Mouse (Mus musculus) A20 (cell line): ENCODE results near the gene Slc44a2.

Experiments used
- DNase-seq: peaks from one replicate; pipeline ENCODE4 v3.0.0-alpha.2; 2011; ENCODE audit warnings: low read depth, low spot score

Slc44a2 gene

DNA sequence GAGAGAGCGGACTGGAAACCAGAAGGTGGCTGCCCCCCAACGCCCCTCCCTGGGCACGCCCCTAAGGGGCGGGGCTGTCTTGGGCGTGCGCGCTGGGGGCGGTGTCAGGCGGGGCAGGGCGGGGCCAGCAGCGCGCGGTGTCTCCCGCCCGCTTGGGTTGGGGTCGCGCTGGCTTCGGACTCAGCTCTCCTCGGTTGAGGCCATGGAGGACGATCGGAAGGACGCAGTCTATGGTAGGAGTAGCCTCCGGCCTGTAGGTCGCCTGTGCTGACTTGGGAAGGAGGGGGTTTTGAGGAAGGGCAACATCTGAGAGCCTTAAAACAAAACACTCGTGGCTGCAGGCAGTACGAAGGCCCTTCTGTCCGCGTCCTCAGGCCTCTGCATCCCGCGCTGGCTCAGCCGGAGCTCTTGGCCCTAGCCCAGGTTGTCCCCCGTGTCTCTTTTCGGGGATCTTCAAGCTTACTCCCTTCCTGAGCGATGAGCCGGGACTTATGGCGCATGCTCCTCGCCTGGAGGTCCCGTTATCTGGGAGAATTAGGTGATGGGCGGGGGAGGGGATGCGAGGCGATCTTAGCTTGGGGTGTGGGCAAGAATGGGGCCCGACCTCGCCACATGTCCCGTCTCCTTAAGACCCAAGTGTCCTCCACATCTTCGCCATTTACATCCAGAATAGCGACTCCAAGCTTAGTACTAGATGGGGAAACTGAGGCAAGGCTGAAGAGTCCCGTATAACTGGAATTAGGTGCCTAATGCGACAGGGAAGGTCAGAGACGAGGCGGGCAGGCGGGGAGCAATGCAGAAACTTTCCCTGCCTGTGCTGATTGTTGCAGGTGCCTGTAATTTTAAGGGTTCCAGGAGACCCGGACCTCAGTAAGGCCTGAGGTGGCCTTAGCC, at the start of gene Slc44a2:
TSS of gene Slc44a2 (plus strand) at position 80 of the 894 bp plus-strand sequence.
- DNase-seq: peak; percentile 82

DNA sequence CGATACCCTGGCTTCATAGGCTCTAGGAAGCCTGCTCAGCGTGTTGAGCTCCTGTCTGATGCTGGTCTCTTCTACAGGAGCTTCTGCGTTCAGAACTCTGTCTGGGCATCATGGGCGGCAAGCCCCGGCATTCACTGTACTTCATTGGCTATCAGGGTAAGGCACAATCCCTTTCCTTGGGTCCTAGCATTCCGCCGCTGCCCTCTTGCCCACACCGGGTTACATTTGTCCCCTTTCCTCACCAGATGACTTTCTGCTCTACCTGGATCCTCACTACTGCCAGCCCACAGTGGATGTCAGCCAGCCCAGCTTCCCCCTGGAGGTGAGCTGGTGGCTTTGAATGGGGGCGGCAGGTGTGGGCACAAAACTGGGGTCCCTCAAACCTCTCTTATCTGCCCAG, 48.1 kb upstream of the Slc44a2 start:
- no peak for DNase-seq

DNA sequence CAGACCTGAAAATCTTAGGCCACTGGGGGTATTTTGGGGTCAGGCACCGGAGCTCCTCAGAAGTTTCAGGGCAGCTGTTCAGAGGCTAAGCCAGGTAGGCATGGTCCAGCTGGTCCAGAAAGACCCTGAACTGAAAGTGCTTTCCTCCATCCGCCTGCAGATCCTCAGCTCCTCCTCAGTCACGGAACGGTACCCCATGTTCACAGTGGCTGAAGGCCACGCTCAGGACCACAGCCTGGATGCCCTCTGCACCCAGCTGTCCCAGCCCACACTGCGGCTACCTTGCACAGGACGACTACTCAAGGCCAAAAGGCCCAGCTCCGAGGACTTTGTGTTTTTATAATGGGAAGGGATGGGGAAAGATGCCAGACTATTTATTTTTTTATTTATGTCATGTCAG, 47.4 kb upstream of the Slc44a2 start:
- no peak for DNase-seq

DNA sequence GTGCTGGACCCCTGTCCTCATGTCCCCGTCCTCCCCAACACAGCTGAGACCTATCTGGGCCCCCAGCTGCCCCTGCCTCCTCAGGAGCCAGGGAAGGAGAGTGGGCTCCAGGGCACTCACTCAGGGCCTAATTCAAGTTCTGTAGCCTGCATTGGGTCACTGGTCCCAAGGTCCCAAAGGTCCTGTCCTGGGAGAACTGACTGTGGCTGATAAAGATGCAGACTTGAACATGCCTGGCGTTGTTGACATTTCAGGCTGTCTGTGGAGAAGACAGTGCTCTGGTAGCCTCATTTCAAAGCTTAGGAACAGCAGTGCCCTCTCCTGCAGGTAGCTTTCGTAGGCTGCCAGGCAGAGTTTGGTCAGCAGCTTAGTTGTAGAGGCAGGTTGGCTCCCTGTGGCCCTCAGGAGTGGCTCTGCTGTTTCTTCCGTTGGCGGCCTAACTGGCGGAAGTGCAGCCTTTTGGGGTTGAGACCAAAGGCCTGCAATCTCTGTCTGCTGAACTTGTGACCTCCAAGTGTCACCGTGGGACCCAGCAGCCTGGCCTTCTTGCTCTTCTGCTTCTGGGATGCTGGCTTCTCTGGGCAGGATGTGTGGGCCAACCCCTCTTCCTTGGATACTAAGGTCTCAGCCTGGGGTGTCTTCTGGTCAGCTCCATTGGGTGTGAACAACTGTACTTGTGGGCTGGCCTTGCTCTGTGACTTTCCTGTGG, 46.8 kb upstream of the Slc44a2 start:
- DNase-seq: no peak

DNA sequence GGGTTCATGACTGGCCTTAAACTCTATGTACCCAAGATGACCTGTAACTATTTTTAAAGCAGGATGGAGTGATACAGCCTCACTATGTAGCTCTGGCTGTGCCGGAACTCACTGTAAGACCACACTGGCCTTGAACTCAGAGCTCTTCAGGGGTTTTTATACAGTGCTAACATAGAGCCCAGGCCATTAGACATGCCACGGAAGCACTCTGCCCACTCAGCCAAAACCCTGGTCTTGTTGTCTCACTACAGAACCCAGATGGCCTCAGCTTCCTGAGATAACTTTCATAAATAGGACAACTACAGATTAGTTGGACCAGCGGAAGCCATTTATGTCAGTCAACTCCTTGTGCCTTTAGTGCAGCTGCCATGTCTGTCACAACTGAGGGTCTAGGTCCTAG, 46.2 kb upstream of the Slc44a2 start:
- no peak for DNase-seq

DNA sequence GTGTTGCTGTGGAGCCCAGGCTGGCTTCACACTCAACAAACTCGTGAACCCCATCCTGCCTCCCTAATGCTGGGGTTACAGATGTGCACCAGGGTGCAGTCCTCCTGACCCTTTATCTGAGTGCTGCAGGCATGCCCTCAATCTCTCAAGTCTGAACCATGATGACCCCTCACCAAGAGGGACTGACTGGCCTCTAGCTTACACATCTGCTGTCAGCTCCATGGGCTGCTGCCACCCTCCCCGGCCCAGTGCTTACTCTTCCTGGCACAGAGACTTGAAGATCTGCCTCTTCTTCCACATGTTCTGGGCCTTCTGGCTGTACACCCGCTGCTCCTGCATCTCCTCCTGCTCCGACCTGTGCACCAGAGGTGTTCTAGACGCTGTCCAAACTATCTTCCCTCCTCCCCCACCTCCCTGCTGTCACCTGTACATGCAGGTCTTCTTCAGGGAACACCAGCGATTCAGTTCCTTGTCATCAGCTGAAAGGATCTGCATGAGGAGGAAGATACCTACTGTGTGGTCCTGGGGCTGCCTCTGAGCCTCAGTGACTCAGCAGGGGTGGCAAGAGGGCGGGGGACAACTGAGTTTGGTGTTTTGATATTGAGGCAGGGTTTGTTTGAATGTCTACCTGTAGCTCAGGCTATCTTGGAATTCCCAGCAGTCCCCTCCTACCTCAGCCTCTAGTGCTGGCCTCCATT, 45.3 kb upstream of the Slc44a2 start:
- DNase-seq: no peak

DNA sequence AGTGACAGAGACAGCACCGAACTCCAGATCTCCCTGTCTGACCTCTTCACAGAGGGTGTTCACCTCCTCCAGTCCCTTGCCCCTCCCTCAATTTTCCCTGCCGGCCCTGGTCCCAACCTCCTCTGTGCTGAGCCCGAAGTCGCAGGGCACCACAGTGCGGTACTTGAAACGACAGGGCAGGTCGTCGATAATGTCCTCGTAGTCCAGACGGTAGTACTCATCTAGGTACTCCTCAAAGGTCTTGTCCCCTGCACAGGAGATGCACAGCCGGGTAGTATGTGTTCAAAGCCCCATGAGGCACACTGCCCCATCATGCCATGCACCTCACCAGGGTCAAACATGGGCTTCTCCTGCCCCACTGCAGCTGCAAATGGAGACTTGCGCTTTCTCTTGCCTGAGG, 44.8 kb upstream of the Slc44a2 start:
- DNase-seq: no peak

DNA sequence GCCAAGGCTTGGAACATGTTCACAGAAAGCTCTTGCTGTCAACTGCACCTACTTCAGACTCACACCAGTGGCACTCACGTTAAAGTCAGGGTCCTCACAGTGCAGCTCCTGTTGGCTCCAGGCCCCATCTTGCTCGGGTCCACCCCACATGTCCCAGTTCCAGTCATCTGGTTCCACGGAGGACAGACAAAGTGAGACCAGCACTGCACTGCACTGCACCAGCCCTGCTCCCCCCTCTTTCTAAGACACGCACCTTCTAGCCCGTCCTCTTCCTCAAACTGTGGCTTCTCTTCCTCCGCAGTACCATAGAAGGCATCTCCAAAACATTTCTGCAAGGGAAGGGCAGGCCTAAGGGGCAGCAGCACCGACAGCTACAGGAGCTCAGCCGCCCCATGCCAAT, 44.2 kb upstream of the Slc44a2 start:
- DNase-seq: no peak

DNA sequence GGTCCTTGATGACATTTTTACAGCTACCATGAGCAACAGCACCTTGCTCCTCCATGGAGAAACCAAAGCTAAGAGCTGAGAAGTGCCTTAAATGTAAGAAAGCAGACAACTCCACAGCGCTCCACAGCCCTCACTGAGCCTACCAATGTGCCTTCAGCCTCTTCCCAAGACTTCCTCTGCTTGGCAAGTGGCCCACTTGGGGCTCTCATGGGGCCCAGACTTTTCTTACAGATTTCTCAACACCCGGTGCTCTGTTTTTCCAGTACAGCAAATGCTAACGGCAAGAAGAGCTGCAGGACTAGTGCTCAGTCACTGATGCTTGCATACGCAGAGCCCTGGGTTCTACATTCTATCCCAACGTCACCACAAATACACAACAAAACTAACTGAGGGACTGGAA, 42.7 kb upstream of the Slc44a2 start:
- DNase-seq: no peak

DNA sequence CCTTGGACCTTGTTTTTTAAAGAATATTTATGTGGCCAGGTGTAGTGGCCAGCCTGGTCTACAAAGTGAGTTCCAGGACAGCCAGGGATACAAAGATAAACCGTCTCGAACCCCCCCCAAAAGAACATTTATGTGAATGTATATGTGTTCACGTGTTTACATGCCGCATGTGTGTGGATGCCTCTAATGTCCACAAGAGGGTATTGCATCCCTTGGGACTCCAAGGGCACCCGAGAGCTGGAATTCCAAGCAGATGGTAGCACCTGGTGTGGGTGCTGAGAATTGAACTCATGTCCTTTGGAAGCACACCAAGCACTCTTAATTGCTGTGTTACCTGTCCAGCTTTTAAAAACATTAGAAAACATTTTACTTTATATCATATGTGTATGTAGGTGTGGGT, 36.9 kb upstream of the Slc44a2 start:
- no peak for DNase-seq

DNA sequence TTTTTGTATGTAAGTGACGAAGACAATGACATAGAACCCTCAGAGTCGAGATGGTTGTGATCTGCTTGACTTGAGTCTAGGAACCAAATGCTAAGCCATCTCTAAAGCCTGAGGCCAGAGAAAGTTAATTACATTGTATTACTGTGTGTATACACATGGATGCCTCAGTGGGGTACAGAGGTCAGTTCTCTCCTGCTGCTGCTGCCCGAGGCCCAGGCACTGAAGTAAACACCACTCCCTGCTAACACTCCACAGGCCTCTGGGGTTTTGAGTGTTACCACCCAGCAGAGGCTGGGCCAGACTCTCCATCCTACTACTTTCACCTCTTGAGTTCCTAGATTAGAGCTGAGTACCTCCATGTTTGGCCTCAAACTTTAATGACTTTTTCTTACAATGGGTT, 36.5 kb upstream of the Slc44a2 start:
- no peak for DNase-seq

DNA sequence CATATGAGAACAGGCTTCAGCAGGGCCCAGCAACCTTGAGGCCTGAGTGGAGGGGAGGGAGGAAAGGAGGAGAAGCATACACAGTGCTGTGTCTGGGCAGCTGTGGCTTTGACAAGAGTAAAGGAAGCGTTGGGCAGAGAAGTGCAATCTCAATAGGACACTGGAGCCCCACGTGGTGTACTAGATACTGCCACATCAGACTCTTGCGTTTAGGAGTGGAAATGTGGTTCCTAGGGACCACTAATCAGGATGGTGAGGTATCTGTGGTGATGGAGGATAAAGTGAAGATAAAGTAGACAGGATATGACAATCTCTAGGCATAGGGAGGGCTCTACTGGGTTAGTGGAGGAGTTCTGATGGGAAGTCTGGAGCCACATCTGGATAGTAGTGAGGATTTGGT, 33.7 kb upstream of the Slc44a2 start:
- no peak for DNase-seq

DNA sequence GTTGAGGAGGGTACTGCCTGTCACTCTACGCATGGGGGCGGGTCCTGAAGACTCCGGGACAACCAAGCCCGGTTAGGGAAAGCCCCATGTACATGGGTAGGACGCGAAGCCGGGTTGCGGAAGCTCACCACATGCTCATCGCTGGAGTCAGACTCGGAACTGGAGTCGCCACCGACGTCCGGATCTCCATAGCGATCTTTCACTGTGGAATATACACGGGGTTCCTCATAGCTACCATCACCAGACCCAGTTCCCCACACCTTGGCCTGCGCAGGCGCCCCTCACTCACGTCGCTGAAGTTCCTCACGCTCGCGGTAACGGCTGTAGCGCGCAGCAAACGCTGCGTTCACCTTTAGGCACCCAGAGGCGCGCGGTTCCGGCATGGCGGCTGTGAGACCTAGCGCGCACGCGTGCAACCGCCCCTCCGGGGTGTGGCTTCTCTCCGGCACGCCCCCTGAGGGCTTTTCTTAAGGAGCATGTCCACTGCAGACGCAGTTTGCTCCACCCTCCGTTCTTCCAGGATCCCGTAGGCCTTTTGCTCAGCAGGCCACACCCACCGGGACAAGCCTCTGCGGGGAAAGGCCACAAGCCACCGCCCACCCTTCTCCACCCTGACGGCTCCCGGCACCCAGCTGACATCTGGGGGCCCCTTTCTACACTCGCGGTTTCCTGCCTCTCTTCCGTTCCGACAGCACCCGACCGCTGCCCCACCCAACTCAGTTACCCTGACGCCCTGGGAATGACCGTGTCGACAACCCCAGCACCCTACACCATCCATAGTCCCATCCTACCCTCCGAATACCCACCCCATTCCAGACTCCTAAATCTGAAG, 32.7 kb upstream of the Slc44a2 start, which contains the start of gene Kri1:
TSS of gene Kri1 (minus strand) at position 399 of the 832 bp plus-strand sequence.
- peak; percentile 90 for DNase-seq

DNA sequence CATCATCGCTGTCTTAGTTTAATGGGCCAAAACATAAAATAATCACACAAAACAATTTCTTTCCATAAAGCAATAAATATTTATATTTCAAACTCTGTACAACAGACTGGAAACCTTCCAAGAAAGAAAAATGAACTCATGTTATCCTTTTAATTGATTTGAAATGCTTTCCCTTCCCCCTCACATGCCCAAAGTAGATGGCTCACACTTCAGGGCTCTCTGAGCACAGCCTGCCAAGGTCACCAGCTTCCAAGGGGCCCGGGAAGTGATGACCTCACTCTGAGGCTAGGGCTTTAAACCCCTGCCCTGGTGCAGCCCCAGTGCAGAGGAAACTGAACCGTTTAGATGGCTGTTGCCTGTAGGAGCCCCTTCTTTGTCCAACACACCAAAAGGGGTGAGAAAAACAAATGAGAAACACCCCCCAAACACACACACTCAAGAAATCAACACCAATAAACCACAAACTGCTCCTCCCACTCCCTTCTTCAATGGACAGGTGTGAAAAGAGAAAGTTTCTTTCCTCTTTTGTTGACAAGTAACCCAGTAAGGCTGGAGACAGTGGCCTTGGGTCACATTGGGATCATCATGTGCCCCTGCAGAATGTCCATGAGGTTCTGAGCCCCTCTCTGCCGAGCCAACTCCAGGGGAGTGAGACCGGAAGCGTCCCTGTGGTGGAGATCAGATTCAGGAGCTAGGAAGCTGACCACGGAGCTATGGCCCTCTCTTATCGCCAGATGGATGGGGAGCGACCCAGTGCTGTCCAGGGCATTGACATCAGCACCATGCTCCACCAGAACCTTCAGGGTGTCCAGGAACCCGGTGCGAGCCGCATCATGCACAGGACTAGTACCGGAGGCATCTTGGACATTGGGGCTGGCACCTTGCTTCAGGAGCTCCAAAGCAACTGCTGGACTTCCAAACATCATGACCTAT, 31.8 kb upstream of the Slc44a2 start:
- DNase-seq: peak; percentile 19

DNA sequence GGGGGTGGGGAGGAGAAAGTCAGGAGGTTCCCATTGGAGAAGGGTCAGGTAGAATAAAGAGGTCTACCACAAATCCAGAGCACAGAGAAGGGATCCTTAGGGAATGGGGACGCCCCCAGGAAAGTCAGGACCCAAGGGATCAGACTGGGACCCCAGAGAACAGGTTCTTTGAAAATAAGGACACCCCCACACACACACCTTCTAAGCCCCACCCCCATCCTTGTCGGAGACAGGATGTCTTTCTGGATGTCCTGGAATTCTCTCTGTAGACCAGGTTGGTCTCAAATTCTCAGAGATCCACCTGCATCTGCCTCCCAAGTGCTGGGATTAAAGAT, 31.2 kb upstream of the Slc44a2 start:
- DNase-seq: no peak

DNA sequence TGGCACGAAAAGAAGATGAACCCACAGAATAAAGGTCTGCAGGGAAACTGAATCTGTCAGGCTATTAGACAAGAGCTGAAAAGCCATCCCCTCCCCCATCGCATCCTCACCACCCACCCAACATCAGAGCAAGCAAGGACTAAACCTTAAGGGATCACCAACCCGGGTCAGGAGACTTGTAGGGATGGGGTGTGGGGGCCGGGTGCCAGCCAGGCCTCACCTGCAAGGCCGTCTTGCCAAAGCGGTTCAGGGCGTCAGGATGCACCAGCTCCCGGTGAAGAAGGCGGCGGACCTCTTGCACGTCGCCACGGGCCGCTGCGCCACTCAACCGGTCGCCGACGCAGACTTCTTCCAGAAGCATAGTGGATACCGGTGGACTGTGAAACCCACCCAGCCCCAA, 29.9 kb upstream of the Slc44a2 start:
- DNase-seq: no peak

DNA sequence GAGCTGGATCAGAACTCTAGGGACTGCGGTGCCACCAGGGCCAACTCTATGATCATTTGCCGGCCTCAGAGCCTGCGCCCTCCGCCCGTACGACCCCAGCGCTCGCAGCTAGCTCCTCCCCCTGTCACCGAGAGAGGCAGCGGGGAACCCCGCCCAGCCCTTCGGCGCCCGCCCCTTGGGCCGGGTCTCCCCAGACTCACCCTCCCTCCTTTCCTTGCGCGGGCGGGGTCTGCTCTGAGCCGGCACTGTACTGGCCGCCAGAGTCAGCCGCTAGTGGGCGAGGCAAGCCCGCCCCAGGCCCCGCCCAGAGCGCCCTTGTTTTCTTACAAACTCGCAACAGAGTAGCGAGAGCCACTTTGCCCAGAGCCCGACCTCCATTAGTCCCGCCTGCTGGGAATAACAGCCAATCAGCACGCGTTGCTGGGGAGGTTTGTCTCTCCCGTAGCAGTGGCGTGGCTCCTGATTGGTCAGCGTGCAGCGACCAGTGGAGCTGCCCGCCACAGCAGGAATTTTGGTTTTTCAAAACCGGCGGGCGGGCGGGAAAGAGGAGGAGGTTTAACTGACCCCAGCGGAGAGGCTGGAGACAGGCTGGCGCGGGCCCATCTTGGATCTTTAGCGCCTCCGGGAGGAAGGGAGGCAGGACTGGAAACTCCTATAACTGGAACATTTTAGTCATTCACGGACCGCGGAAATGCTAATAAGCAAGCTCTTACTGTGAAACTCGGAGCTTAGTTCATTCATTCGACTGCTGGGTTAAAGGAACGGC, 29.3 kb upstream of the Slc44a2 start, which contains the start of gene Cdkn2d:
TSS of gene Cdkn2d (minus strand) at position 386 of the 766 bp plus-strand sequence.
- peak; percentile 96 for DNase-seq

DNA sequence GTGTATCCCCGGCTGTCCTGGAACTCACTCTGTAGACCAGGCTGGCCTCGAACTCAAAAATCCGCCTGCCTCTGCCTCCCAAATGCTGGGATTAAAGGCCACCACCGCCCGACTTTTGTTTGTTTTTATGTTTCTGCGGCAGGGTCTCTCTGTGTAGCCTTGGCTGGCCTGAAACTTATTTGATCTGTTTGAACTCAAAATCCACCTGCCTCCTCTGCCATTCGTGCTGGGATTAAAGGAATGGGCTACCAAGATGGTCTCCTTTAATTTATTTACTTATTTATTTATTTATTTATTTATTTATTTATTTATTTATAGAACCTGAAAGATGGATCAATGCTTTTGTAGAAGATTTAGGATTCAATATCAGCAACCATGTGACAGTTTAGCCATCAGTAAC, 28.6 kb upstream of the Slc44a2 start:
- DNase-seq: peak; percentile 12

DNA sequence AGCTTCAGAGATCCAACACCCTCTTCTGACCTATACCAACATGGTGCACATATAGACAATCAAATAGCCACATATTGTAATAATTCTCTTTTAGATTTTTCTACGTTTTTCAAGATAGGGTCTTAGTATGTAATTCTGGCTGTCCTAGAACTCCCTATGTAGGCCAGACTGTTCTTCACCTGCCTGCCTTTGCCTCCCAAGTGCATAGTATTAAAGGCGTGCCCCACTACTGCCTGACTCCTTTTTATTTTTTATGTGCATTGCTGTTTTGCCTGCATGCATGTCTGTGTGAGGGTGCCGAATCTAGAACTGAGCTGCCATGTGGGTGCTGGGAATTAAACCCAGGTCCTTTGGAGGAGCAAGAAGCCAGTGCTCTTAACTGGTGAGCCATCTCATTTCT, 28.2 kb upstream of the Slc44a2 start:
- DNase-seq: peak; percentile 21

DNA sequence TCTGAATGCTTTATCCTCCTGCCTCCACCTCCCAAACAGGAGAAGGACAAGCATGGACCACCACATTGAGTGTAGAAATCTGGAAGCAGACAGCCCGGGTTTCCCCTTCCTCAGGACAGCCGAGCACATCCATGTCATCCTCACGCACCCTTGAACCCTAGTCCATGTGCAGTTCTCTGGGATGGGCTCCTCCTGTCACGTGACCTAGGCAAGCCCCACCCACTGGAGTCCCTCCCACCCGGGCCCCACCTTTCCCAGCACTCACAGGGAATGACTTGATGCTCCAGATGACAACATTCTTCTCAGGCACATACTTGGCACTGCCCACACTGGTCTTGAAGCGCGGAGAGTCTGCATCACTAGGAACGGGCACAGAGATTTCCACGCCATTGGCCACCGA, 21.5 kb upstream of the Slc44a2 start:
- no peak for DNase-seq
